Mouse (Mus musculus) olfactory bulb, adult 2 months (tissue): Measurements from ENCODE around the gene Vav3.

Experiments used
- CTCF ChIP-seq: fragments of 200-500 bp; IDR thresholded peaks from 2 replicates; pipeline ENCODE4 v1.5.1; 2012; ENCODE audit warnings: low read depth, mild to moderate bottlenecking, low read length, moderate library complexity; ENCODE audit not compliant: insufficient read depth
- POLR2A ChIP-seq: fragments of 200-500 bp; IDR thresholded peaks from 2 replicates; pipeline ENCODE4 v1.6.1; 2012; ENCODE audit warnings: mild to moderate bottlenecking, low read depth, low read length, moderate library complexity; ENCODE audit not compliant: insufficient read depth

DNA sequence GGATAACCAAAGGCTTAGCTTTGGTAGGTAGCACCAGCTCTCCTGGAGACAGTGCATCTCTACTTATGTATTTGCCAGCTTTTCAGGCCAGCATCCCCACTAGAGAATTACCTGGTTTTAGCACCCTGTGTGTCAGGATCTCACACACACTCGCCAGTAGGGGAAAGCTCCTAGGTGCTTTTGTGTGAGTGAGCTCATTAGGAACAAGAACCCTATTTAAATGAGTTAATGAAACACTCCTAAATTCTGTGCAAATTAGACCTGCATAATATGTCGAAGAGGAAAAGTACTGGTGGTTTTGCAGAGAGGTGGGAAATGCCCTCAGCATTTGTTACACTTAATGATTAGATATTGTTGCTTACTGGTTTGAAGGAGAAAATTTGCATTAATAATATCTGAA lies 350.1 kb downstream of the Vav3 start:
- no peak for TF ChIP-seq CTCF
- no peak for TF ChIP-seq POLR2A
